Mouse (Mus musculus) NIH3T3 (cell line): ENCODE results near the gene Vmn1r103.
"Not testable (repeated sequence)": the region's sequence is repeated elsewhere in the genome, so short reads cannot be mapped to it uniquely, and the experiment has no call there.

Experiments used
- DNase-seq: peaks from one replicate; pipeline ENCODE4 v3.0.0-alpha.2; 2012; ENCODE audit warnings: low read depth

Gene Vmn1r103

GRCm38 (mm10) chr7:20510434-20510833 lies at the start of gene Vmn1r103:
Vmn1r103 (minus strand) TSS chr7:20510534.
- DNase-seq = not testable (repeated sequence)

- not testable (repeated sequence) for DNase-seq
Observed at GRCm38 (mm10) chr7:20545657-20546056, 35.3 kb upstream of the Vmn1r103 start, which contains the start of gene Gm5726. Gm5726 (minus strand) TSS chr7:20545757.

- DNase-seq = not testable (repeated sequence)
Observed at GRCm38 (mm10) chr7:20533537-20533936, 23.2 kb upstream of the Vmn1r103 start, which contains the start of gene Vmn1r104. Vmn1r104 (plus strand) TSS chr7:20533837.

- DNase-seq = not testable (repeated sequence)
Observed at GRCm38 (mm10) chr7:20474825-20475224, 35.5 kb downstream of the Vmn1r103 start, which contains the start of gene Gm10670. Gm10670 (minus strand) TSS chr7:20474925.
